27 mouse cellular contexts compared by ENCODE assay signal in the genomic region with DNA sequence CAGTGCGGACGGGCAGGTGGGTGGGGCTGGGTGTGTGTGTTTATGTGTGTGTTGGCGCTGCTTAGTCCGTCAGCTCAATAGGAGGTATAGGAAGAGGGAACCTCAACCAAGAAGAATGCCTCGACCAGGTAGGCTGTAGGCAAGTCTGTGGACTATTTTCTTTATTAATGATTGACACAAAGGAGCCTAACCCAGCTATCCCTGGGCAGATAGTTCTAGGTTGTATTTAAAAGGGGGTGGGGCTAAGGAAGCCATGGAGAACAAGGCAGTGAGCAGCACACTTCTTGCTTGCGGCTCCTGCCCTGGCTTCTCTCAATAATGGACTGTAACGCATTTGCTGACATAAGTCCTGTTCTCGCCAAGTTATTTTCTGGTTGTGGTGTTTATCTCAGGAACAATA. TPM values are rescaled to one million over a fixed set of nuclear protein-coding genes. Genes with fewer than 3 reads are reported as not detected.
DNase-seq lines count a peak whose midpoint lies in the region; ATAC-seq lines count a peak whose summit lies in the region.
"Had no signal": no experiment of that assay in that cellular context is flagged by ENCODE, and none has a peak within 500 bp of the region (broad histone marks: within the 10 kb centered on the region; RNA-seq: fewer than 3 reads in every experiment).

No protein-coding gene starts in this region.

- no peak overlapping the region for H3K4me3 ChIP-seq in kidney, embryonic 14.5 days (ENCODE audit: low read length)
- H3K4me3 ChIP-seq: forebrain, embryonic 12.5 days; hindbrain, embryonic 10.5 days; hindbrain, embryonic 15.5 days; neural tube, embryonic 15.5 days; stomach, embryonic 15.5 days had no signal

- no peak overlapping the region for H3K9ac ChIP-seq in kidney, embryonic 14.5 days (ENCODE audit: low read depth, low read length)
- H3K9ac ChIP-seq: forebrain, embryonic 12.5 days; forebrain, postnatal 0 days; hindbrain, embryonic 15.5 days; liver, embryonic 14.5 days; neural tube, embryonic 15.5 days; stomach, embryonic 15.5 days had no signal

- no peak overlapping the region for H3K27ac ChIP-seq in kidney, embryonic 14.5 days (ENCODE audit: low read depth, low read length)
- H3K27ac ChIP-seq: forebrain, embryonic 12.5 days; hindbrain, embryonic 10.5 days; hindbrain, embryonic 15.5 days; liver, embryonic 14.5 days; macrophage; neural tube, embryonic 15.5 days; stomach, embryonic 15.5 days had no signal

- intact Hi-C loops in left cerebral cortex, postnatal 4 days (cut with DNase I), result no loop called here

- H3K9me3 ChIP-seq in kidney, embryonic 14.5 days (ENCODE audit: control insufficient read depth, low read length), result peaks cover 3% of the 10 kb centered on the region; the same call in 1 of the 2 replicates
- H3K9me3 ChIP-seq: forebrain, embryonic 12.5 days; hindbrain, embryonic 15.5 days; stomach, embryonic 15.5 days had no signal

- peak; percentile 11 to 40 for DNase-seq in kidney, adult 8-10 months
- no peak for DNase-seq in kidney, postnatal 10 days
- DNase-seq in kidney, postnatal 36 days, result peak; percentile 14 to 51
- DNase-seq in left cerebral cortex, postnatal 4 days, result no peak
- DNase-seq in ovary, postnatal 10 days (ENCODE audit: low spot score), result no peak
- DNase-seq: adrenal gland, postnatal 14 days; cerebellum, adult 11 months; cerebellum, adult 9-10 months; forebrain, postnatal 0 days; gastrocnemius, postnatal 14 days; heart, postnatal 14 days; liver; lung, adult 2 months; lung, postnatal 10 days; midbrain, embryonic 14.5 days; right cerebral cortex, postnatal 25 days; thymus, postnatal 14 days had no signal

- H3K27me3 ChIP-seq in kidney, embryonic 14.5 days (ENCODE audit: control insufficient read depth, insufficient read depth, low read length), result no peaks in the 10 kb centered on the region
- H3K27me3 ChIP-seq: forebrain, embryonic 12.5 days; hindbrain, embryonic 15.5 days; neural tube, embryonic 15.5 days; stomach, embryonic 15.5 days had no signal

- H3K4me2 ChIP-seq in kidney, embryonic 14.5 days (replicated peaks; ENCODE audit: low read depth, low read length), result no peak overlapping the region
- H3K4me2 ChIP-seq: forebrain, embryonic 12.5 days; hindbrain, embryonic 15.5 days; neural tube, embryonic 15.5 days; stomach, embryonic 15.5 days had no signal

- 81% methylated on average over 8 of the region's 8 CpGs for WGBS in kidney, embryonic 14.5 days

- H3K4me1 ChIP-seq in kidney, embryonic 14.5 days (ENCODE audit: control insufficient read depth, insufficient read depth, low read length), result no peaks in the 10 kb centered on the region
- H3K4me1 ChIP-seq: forebrain, embryonic 12.5 days; hindbrain, embryonic 10.5 days; hindbrain, embryonic 15.5 days; stomach, embryonic 15.5 days had no signal

- ATAC-seq in kidney, embryonic 14.5 days (ENCODE audit: low FRiP score, low TSS enrichment), result peak; percentile 71; the same call in 1 of the 2 replicates
- ATAC-seq in megakaryocyte progenitor cell, adult 5-6 weeks (replicated peaks; ENCODE audit: poor library complexity), result no peak
- ATAC-seq: CD4-positive, CD25-positive, alpha-beta regulatory T cell, adult 4 months; forebrain, postnatal 0 days had no signal

- H3K36me3 ChIP-seq in kidney, embryonic 14.5 days (ENCODE audit: control insufficient read depth, insufficient read depth, low read length), result peaks cover 20% of the 10 kb centered on the region

RNA-seq across cellular contexts. Expression of a gene that starts 32.1 kb away (rescaled TPM):
- 12.0 and 12.9 TPM in 2 replicates for polyA plus RNA-seq in kidney, embryonic 14.5 days (2014; fragmentation: Nextera tagmentation; extraction: Ambion mirVana)
- total RNA-seq in left cerebral cortex, postnatal 4 days (2021), result 10 to 100 TPM; 36.3 to 36.6 TPM
- total RNA-seq in megakaryocyte progenitor cell, adult 5-6 weeks (2015), result 47.1 and 53.9 TPM in 2 replicates
- total RNA-seq in megakaryocyte progenitor cell, adult 5-6 weeks (2017), result 25.5 and 35.5 TPM in 2 replicates

Comparison
In these comparisons a context has a peak if more than half of its experiments do, and no peak if none do; other contexts are left out.
1. DNase-seq: peak in kidney, adult 8-10 months (2 of 2) and kidney, postnatal 36 days (2 of 2); none in kidney, postnatal 10 days (single experiment), left cerebral cortex, postnatal 4 days (single experiment) and ovary, postnatal 10 days (single experiment).